Mouse (Mus musculus) spleen, adult 18-20 months (tissue): ENCODE results near the gene Tex2.
"Not testable (repeated sequence)": the region's sequence is repeated elsewhere in the genome, so short reads cannot be mapped to it uniquely, and the experiment has no call there.

Source experiments
- DNase-seq, 2 experiments: peaks; one replicate each; pipeline ENCODE4 v3.0.0; 2022; ENCODE audit warnings: mixed read lengths in 2 of 2

Tex2 gene

DNA sequence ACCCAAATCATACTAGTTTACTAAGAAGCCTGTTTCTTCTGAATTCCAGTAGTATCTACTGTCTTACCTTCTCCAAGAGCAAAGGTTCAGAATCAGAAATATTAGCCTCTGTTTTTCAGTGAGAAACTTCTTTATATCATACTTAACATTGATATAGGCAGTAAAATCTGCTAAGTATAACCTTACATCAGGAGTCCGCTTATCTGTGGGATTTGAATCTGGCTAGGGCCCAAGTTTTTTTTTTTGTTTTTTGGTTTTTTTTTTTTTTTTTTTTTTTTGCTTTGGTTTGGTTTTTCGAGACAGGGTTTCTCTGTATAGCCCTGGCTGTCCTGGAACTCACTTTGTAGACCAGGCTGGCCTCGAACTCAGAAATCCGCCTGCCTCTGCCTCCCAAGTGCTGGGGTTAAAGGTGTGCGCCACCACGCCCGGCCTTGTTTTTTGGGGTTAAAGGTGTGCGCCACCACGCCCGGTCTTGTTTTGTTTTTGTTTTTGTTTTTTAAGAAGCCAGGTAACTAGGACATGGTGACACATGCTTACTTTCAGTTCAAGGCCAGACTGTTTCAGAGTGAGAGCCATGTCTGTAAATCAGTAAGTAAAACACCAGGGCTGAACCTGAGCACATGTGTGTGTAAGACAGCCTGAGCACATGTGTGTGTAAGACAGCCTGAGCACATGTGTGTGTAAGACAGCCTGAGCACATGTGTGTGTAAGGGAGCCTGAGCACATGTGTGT, 35.4 kb downstream of the Tex2 start:
- DNase-seq, result not testable (repeated sequence)

DNA sequence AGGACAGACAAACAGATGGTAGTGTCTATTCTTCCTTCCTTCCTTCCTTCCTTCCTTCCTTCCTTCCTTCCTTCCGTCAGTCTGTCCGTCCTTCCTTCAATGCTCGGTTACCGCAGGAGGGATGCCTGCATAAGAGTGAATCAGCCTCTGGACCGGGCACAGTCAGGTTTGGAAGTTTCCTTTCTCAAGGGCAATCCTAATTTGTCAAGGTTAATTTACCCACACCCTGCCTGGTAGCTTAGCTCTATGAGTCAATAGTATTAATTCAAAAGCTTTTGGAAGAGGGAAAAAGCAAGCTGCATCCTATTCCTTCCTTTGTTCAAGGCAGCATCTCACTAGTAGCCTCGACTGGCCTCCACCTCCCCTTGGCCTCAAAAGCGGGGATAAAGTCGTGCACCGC, 38.8 kb downstream of the Tex2 start:
- DNase-seq, result no peak

DNA sequence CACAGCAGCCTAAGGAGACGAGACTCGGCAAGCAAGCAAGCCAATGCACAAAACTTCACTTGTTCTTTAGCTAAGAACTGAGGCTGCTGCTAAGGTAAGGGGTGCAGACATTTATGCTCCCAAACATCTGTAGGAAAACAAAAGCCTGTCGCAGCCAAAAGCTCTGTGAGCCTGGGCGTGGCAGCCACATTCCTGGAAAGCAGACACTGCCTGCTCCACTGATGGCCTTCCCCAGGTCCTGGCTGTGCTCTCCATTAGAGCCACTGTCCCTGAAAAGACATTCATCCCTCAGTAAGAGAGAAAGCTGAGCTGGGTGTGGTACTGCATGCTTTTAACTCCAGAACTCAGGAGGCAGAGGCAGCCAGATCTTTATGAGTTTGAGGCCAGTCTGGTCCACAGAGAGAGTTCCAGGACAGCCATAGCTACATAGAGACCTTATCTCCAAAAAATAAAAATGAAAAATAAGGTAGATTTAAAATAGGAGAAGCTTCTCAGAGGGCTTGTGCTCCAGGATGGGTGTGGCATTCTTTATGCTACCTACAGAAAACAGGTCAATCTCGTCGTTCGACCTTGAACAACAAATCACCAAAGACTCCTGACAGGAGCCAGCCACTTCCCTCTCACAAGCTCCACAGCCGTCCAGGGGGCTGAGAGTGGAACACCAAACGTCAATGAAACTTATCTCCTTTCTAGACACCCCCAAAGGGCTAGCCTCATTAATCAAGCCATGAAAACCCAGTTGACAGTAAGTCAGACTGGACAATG, 39.6 kb downstream of the Tex2 start:
- DNase-seq, result no peak

DNA sequence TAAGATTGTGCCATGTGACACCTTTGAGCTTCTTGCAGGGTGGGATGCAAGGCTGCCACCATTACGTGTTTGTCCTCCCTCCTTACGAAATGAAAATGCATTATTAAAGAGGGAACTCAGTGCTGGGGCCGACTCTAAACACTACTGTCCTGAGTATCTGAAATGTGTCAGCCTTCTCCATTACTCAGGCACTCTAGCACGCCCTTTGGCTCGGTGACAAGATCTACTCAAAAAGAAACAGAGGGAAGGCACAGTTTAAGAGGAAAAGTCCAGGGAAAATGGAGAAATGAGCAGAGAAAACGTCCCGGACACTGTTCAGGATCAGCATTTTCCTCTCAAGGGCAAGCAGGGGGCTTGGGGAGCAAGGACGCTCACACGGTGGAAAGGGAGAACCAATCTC, 40.3 kb downstream of the Tex2 start:
- DNase-seq, result no peak

DNA sequence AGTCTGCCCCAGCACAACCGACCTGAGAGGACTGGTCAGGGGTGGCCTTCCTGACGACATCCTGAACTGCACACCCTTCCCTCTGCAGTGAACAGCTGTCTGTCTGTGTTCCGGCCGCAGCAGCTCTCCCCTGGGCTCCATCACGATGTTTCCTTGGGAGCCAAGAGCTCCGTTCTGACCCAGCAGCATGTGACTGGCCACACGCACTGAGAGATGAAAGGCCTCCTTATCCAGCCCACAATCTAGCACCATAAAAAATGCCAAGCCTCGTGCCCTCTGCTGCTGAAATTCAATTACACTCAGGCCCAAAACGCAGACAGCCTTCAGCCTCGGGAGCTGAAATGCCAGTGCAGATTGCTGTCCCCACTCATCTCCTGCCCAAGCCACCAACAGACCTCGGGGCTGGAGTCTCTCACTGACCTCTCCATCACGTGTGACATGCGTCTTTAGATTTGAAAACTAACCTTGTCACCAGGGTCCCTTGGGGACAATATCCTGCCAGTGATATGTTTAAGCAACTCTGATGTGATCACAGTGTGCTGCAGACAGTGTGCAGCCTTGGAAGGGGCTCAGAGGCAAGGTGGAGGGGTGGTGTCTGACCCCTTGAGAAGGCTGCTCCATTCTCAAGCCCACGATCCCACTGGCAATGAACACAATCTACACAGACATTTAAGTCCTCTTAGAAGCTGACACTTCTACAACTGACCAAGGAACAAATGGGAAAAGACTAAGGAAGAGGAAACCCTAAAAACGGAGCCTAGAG, 41.0 kb downstream of the Tex2 start:
- DNase-seq, result no peak

DNA sequence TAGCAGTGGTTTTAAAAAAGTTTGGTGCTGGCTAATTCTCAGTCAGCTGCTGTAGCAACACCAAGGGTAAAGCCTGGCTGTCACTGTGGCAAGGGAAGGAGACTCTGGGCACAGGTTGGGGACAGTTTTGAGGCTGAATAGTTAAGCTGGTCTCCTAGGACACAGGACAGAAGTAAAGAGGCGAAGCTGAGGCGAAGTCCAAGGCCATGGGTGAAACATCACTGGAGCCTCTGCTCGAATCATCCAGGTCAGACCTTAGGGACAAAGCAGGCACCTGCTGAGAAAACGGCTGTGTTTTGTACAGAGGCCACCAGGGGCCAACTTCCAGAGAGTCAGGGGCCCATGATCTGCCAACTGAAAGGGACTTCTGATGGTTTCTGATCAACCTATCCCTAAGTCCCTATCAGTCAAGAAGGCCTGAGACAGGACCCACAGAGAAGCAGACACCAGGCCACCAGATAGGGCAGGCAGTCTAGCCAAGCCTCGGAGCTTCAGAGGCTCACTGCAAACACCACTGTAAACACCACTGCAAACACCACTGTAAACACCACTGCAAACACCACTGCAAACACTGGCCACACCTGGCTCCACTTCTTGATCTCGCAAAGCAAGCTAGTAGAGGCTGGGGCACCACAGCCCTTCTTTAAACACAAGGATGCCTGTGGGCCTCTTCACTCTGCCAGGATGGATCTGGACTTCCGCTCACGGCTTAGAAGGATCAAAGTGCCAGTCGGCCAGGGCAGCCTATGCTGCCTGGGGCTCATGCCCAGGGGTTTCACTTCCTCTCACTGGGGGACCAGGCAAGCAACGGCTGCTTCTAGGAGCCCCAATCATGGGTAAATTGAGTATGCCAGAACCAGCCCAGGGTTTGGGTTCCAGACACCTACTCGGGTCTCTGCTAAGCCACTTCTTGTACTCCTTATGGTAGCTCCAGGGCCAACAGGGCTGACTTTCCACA, 41.9 kb downstream of the Tex2 start:
- DNase-seq, result no peak

DNA sequence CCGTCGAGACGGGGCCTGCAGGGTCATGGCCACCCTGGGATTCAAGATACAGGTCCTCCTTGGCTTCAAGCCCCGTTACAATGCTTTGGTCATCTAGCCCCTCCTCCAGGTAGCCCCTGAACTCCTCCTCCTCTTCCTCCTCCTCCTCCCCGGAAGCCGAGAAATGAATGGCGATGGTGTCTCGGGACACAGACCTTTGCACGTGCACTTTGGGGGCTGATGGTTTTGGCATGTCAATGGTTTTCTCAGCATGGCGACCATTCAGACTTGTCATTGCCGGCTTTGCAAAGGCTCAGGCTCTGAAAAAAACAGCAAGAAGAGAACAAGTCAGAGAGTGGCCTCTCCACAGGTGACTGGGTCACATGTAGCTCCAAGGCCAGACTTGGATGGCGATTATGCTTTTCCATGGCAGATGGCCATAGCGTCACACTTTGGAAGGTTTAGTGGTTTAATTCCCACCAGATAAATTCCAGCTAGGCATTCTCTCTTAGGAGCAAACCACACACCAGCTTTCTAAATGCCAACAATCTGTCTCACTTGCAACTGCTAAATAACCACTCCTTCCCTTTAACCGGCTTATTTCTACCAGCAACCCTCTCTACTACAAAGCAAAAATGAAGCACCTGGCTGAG, 44.8 kb downstream of the Tex2 start:
- no peak for DNase-seq

DNA sequence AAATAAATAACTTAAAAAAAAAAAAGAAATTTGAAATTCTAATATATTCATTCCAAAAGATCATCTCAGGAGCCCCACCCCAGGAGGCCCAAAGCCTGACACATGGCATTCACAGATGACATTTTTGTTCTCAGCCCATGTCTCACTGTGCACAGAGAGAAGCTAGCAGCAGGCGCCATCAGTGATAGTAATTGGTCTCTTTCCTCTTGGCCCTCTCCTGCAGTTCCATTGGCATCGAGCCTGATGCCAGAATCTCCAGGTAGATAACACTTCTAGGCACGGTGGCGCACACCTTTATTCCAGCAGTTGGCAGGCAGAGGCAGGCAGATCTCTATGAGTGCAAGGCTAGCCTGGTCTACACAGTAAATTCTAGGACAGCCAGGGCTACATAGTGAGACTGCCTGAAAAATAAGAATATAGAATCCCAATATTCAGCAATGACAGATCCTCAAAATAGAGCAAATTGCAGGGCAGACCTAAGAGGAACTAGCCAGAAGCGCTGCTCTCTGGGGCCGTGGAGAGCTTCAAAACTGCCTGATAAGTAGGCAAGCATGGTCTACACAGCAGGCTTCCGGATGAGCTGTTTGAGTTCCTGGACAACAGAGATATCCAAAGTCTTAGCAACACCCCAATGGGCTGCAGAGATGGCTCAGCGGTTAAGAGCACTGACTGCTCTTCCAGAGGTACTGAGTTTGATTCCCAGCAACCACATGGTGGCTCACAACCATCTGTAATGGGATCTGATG, 47.0 kb downstream of the Tex2 start:
- DNase-seq, result no peak

DNA sequence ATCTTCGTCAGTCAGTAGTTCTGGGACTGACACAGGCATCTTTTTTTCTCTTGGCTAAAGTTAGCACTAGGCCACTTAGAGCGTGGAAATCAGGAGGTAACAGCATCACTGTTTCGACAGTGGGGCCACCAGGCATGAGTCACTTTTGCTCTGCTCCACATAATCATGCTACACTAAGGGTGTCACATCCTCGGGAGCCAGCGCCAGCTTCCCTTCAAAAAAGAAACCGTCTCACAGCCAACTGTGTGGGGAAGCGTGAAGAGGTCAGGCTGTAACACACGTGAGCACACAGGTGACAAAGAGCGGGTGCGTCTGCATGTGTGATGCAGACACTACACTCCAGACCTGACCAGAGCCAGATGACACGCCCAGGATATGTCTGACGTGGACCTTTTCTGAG, 49.0 kb downstream of the Tex2 start:
- no peak for DNase-seq

DNA sequence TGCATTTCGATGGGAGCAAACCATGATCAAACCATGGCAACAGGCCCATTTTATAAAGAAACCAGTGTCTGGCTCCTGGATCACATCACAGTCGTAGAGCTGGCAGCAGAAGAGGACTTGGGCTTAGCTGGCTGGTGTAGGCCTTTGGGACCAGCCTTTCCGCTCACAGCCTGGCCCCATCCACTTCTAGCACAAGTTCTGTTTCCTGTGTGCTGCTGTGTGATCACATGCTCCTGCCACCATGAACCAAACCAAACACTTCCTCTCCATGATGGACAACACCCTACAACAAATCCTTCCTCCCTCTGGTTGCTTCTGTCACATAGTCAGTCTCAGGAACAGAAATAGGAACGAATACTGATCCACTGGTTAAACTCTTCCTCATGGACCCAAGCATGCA, 50.5 kb downstream of the Tex2 start:
- no peak for DNase-seq

DNA sequence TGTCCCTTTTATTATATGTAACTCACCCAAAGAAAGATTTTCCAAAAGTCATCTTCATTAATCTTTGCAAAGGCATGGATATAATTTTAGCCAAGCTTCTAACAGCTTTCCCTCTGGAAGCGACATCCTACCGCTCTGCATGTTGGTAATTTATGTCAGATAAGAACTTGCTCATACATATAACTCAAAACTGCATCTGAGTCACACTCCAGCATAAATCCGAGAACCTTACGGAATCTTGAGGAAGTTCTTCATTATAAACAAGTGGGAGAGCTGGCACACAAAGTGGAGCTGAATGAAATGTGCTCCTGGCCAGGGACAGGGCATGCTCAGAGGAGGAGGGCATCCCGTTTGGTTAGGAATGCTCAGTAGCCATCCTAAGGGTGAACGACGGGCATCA, 53.5 kb downstream of the Tex2 start:
- no peak for DNase-seq

DNA sequence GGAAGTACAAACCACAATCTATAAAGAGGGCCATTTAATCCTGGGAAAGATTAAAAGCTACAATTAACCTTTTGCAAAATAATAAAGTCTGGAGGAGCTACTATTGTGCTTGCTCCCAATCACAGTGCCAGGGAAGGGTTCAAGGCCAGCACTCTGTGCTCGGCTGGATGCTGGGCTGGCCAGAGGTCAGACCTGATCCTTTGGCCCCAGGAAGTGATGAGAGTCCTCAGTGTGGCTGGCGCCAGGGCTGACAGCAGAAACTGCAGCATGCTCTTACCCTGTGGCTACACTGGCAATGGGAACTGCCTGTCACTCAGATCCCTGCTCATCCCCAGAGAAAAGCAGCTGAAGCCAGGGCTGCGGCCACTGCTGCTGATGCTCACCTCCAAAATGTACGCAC, 55.2 kb downstream of the Tex2 start:
- DNase-seq, result no peak

DNA sequence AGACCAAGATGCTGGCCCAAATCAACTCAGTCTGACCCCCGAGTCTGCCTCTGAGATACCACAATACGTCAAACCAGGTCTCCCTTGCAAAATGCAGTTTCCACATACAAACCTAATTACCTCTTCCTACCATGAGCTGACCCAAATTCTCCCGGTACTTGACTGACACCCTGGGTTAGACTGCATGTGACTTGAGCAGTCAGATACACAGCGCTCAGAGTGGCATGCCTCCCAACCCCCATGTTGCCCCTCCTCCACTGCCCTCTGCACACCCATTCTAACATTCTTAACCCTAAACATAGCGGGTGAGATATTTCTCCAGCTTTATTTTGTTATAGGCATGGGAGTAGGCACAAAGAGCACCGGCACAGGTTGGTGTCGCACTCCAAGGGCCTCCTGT, 55.8 kb downstream of the Tex2 start:
- DNase-seq, result no peak

DNA sequence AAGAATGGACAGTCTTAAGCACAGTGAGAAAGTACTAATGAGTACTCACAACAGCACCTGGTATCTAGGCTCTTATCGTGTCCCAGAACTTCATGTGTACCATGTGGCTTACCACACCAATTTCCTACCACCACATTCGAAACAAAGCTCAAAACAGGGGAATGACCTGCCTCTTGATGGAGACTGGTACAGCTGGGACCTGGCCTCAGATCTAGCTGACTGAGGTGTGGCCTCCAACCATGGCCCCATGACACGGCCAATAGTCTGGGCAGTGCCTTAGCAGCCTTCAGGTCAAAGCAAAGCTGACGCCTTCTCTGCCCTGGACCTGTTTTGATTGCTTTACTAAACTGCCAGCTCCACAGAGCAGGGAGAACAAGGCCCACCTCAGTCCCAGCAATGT, 56.5 kb downstream of the Tex2 start:
- DNase-seq, result no peak

DNA sequence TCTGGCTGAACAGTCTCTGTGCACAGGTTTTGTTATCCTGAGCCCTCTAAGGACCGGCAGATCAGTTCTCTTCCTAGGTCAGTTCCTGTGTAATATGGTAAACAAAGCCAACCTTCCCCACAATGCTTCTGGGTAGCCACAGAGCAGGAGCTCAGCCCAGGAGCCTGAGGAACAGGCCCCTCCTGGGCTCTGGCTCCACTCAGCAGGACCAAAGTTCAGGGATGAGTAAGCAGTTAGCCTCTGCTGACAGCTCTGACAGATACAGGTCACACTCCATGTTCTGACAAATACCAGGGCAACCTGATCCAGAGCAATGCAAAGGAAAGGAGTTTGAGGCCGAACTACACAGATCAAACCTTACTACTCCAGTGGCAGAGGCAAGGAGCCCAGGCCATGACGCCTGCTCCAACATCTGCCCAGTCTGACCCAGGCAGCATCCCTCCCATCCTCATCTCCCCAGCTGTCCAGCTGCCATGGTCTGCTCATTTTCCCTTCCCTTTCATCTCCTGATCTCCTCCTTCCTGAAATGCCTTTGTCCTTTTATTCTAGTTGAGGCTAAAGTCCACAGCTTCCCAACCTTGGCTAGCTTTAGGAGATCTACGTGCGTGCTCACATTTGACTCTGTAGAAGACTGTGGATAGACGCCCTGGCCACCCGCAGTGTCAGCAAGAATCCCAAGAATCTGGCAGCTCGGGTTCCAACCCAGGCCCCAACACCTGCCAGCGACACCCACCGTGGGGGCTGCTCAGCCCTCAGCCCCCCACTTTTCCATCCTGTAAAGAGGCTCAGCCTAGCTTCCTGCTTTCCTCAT, 57.2 kb downstream of the Tex2 start:
- no peak for DNase-seq

DNA sequence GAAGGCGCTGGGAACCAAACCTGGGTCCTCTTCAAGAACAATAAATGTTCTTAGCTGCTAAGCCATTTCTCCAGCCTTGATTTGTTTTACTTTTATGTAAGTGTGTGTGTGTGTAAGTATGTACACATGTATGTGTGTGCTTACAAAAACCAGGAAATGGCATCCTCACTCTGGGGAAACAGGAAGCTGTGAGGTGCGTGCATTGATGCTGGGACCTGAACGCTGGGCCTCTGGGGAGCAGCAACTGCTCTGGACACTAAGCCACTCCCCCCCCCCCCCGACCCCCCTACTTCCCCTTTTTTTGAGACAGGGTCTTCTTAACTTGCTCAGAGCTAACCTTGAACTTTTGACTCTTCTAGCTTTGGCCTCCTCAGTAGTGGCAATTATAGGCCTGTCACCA, 62.8 kb downstream of the Tex2 start:
- DNase-seq, result no peak

DNA sequence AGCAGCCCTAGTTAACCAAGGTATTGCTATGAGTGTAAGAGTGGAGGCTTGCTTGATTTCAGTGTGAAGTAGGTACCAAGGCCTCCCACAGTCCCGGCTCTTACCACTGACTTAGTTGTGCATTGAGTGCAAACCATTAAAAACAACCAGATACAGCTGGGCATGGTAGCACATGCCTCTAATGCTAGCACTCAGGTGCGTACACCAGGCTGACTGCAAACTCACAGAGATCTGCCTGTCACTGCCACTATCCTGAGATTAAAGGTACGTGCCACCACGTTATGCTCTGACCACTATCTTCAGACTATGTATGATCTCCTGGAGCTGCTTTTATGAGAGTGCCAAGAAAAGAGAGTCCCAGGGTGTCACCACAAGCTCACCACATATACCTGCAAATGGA, 67.1 kb downstream of the Tex2 start:
- DNase-seq, result no peak

DNA sequence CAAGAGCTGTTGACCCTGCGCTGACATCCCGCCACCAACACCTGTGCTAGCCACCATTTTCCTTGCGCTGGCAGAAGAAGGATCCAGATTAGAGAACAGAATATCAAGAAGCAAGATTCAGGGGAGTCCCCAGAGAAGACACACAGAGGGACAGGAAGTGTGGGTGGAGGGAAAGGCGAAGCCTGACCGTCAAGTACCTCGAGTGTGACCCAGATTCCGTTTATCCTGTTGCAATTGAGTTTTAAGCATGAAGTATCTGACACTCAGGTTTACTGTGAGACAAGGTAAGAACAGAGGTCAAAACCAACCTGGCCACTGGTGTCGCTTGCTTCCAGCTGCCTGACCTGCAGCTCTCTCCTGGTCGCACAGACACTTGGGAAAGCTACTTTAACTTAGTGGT, 68.3 kb downstream of the Tex2 start:
- DNase-seq, result peak; percentile 35 to 43

DNA sequence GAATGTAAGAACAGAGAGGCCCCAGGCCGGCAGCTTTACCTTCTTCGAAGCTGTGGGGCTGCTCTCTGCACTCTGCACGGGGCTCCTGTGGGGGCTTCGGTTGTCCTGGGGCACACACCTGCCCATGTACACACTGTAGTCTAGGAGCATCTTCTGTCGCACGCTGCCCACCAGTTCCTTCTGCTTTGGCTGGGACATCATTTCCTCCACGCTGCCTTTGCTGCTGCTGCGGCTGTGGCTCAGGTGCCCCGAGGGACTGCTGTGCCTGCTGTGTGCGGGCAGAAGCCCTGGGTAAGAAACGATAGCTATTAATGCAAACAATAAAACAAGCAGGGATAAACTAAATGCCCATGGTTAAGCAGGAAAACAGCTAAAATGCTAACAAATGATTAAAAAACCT, 69.1 kb downstream of the Tex2 start:
- peak; percentile 42 to 47 for DNase-seq

DNA sequence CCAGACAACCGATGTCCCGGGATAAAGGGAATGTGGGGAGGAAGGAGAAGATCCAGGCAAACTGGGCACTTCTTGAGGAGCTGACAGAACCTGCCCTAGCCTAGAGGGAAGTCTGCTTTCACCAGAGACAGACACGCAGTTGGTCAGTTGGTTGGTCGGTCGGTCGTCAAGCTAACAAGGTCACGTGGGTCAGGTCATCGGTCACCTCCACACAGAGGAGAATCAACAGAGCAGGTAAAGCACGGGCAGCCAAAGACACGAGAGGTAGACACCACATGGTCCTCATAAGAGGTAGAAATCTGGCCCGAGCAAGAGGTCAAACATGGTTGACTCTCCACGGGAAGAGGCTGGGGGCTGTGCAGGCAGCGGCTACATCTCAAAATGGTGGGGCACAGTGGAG, 70.2 kb downstream of the Tex2 start:
- DNase-seq, result no peak

DNA sequence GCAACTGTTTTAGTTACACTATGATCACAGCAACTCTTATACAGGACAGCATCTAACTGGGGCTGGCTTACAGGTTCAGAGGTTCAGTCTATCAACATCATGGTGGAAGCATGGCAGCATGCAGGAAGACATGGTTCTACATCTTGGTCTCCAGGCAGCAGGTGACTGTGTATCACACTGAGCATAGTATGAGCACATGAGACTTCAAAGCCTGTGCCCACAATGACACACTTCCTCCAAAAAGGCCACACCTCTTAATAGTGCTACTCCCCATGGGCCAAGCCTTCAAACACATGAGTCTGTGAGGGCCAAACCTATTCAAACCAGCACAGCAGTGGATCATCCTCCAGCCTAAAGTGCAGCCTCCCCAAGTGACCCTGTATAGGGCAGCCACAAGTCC, 70.8 kb downstream of the Tex2 start:
- DNase-seq, result no peak
